Mouse (Mus musculus) B cell, adult 67 days (primary cell): ENCODE data around the gene Fam126b. TPM values are rescaled to one million over a fixed set of nuclear protein-coding genes. Genes with fewer than 3 reads are reported as not detected.

ENCODE experiments used
- total RNA-seq, 2 experiments: library from RNA; stranded (reverse); gene quantifications; 4 replicates each; pipeline ENCODE4 v1.2.4; 2023

Gene Fam126b
- 10 to 100 TPM; 14.7 to 30.3 TPM for total RNA-seq

GRCm38 (mm10) chr1:58586171-58586997 is at the start of gene Fam126b, which contains the start of gene Ndufb3:
Fam126b (minus strand) TSS chr1:58586323.
Ndufb3 (plus strand) TSS chr1:58586384.

DNA sequence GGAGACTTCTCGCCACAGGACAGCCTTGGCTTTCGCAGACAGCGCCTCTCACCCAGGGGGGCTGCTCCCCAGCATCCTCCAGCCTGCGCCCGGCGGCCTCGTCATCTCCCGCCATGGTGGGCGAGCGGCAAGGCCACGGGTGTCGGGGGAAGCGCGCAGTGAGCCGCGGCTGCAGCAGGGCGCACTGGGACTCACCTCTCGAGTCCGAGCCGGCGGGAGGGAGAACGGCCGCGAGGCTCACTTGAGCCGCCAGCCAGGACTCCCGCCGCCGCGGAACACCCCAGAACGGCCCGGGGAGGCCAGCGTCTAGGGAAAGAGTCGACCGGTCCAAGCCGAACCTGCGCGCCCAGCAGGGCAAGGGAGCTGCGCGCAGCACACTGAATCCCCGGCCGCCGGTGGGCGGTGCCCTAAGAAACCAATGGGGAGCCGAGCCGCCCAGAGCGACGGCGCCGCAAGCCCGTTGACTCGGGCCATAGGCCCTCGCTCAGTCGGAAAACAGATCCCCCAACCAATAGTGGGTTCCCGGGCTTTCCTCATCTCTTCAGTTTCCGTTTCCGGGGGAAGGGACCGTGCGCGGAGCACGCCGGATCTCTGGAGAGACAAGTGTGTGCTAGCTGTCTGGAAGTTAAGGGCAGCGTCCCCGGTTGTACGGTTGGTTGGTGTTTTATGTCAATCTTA is 81.4 kb downstream of the Fam126b start, which contains the start of gene Orc2:
TSS of gene Orc2 (minus strand) at position 533 of the 678 bp plus-strand sequence.

Other genes starting within 250 kb of the Fam126b start
- 100 to 1,000 TPM; 154 to 174 TPM for gene Bzw1, start 193.4 kb downstream of the Fam126b start, total RNA-seq
- gene Clk1, start 162.3 kb downstream of the Fam126b start, total RNA-seq = 1,000 to 10,000 TPM; 1,363 to 1,483 TPM
- gene Nif3l1, start 141.2 kb downstream of the Fam126b start, total RNA-seq = 10 to 100 TPM; 15.4 to 16.5 TPM
- 10 to 100 TPM; 23.0 to 34.5 TPM for gene Ppil3, start 140.8 kb downstream of the Fam126b start, total RNA-seq
- gene Orc2, start 81.2 kb downstream of the Fam126b start, total RNA-seq = 10 to 100 TPM; 26.3 to 26.7 TPM
- 10 to 100 TPM; 39.6 to 43.3 TPM for gene Ndufb3, start 61 bp upstream of the Fam126b start, total RNA-seq
- not detected for gene Als2cr12, start 109.7 kb upstream of the Fam126b start, total RNA-seq
- 100 to 1,000 TPM in 1 of 2 experiments, 10 to 100 TPM in 1; 95.8 to 130 TPM for gene Cflar, start 125.2 kb upstream of the Fam126b start, total RNA-seq
- gene Casp8, start 209.1 kb upstream of the Fam126b start, total RNA-seq = 10 to 100 TPM; 76.3 to 86.6 TPM